Mouse (Mus musculus) thymus, postnatal 0 days (tissue): ENCODE measurements around the gene Ntsr1. TPM values are rescaled to one million over a fixed set of nuclear protein-coding genes. Genes with fewer than 3 reads are reported as not detected.

ENCODE experiments used
- DNase-seq: peaks from one replicate; pipeline ENCODE4 v3.0.0-alpha.2; 2015; ENCODE audit warnings: low spot score
- polyA plus RNA-seq: library from polyadenylated mRNA; unstranded; fragments of >200 nt; fragmentation: Nextera tagmentation; extraction: Ambion mirVana; gene quantifications from 2 replicates; pipeline ENCODE4 v1.2.1, GENCODE M21; 2015

The Ntsr1 gene
- polyA plus RNA-seq, 1 experiment from 2014 or later = 0.04 TPM

DNA sequence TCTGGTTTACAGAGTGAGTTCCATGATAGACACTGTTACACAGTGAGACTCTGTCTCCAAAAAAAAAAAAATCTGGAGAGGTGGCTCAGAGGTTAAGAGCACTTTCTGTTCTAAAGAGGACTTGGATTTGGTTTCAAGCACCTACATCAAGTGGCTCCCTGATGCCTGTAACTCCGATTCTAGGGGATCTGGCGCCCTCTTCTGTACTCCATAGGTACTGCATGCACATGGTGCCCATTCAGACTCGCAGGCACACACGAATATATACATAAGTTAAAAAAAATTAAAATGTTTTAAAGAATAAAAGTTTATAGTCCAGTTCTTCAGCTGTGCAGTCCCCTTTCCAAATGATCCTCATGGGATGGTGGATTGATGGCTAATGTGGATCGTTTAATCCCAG, 60.5 kb downstream of the Ntsr1 start:
- no peak for DNase-seq

DNA sequence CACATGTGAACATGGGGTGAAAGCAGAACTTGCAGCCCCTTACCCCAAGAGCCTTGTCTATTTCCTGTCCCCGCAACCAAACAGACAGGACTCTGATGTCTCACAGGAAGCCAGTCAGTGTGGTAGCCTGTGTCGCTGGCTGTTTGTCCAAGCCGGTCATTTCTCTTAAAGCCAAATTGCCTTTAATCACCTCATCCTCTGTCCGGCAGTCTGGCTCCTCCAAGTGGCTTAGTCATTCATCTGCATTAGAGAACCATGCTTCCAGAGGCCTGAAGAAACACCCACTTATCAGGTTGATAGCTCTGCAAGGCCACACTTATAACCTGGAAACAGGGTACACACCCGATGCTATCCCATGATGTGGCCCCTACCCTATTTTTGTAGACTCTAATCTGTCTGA, 62.4 kb downstream of the Ntsr1 start:
- DNase-seq = no peak

DNA sequence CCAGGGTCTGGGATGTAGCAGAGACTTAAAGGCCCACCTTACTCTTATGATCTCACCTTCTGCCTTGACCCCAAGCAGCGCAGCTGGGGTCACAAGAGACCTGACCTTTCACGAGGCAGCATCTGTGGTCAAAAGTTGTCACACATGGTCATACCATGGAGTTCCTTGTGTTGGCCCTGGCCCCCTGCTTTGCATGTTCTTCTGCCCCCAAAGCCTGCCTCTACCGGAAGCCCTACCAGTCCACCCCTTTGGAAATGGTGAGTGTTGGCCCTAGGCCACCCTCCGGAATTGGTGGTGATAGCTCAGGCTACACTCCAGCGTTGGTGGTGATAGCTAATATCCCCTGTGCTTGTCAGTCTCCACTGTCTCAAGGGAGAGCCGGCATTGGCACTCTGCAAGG, 63.5 kb downstream of the Ntsr1 start:
- no peak for DNase-seq

DNA sequence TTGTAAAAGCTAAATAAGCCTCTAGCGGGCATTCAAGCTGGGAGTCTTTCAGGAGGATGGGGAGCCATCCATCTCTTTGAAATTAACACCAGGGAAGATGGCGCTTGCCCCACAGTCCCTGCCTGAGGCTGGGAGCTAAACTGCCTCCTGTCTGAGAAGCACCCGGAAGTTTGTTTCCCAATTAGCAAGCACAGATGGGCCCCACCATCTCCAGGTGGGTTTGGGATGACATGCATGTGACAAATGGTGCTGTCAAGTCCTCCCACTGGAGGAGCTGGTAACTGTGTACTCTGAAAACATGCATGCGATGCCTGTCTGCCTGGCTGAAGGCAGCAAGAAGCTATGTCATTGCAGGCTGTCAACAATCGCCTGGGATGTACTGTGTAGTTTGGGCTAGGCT, 64.1 kb downstream of the Ntsr1 start:
- no peak for DNase-seq

DNA sequence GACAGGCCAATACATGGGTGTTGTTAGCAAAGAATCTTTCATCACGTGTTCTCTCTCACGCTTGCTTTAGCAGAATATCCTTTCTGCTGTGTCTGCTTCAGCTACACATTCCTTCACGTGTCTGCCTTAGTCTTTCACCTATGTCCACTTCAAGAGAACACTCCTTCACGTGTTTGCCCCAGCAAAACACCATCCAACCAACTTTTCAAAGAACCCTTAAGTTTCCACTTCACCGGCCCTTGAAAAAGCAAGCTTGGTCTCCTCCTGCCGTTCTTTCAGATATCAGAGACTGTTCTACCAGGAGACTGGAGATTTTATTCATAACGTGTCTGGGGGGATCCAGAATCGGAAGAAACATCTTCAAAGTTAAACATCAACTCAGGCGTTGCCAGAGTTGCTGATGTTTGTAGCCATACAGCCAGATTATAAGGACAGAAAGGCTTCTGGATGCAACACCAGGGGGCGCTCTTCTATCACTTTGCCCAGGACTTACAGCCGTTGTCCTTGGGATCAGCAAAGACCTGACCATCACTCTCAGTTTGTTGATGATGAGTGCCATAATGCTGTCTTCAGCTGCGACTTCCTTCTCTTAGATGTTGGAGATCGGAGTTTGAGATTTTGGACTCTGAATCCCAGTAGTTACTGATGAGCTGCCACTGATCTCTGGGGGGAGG, 66.6 kb downstream of the Ntsr1 start:
- DNase-seq = peak; percentile 63

GRCm38 (mm10) chr2:180569028-180569643, 69.4 kb downstream of the Ntsr1 start:
- no peak for DNase-seq

GRCm38 (mm10) chr2:180576482-180576881, 76.7 kb downstream of the Ntsr1 start:
- DNase-seq = no peak

GRCm38 (mm10) chr2:180578686-180579085, 78.9 kb downstream of the Ntsr1 start:
- peak; percentile 78 for DNase-seq

GRCm38 (mm10) chr2:180581002-180581401, 81.2 kb downstream of the Ntsr1 start, which contains the start of gene Mrgbp:
TSS of gene Mrgbp (plus strand) at chr2:180581304.
- DNase-seq = no peak

DNA sequence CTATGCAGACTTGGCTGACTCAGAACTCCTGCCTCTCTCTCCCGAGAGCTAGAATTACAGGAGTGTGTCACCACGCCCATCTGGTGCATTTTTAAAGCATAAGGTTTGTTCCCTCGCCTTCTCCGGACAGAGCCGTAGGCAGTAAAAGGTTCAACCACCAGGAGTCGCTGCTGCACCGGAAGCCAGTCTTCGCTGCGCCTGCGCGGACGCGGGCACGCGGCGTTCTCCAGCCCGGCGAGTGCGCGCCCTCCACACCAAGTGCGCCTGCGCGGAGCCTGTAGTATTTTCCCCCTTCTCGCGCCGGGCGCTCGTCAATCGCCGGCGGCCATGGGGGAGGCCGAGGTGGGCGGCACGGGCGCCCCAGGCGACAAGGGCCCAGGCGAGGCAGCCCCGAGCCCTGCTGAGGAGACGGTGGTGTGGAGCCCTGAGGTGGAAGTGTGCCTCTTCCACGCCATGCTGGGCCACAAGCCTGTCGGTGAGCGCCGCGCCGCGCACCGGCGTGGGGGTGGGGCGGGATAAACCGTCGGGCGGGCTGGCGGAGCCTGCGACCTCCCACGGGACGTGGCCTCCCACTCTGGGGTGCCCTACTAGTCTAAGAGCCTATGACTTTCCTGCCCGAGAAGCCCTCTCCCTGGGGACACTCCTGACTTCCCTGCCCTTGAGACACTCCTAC, 82.8 kb downstream of the Ntsr1 start:
- DNase-seq = peak; percentile 95

DNA sequence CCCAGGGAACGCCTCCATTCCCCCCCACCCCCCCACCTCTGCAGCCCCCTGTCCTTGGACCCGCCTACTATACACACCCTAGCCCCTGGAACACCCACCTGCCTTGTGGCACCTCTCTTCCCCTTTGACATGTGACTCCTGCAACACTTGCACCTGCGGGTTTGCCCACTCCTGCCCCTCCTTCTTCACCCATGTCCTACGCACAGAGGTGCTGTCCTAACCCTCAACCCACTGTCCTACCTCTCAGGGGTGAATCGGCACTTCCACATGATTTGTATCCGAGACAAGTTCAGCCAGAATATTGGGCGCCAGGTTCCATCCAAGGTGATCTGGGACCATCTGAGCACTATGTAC, 83.4 kb downstream of the Ntsr1 start:
- no peak for DNase-seq

DNA sequence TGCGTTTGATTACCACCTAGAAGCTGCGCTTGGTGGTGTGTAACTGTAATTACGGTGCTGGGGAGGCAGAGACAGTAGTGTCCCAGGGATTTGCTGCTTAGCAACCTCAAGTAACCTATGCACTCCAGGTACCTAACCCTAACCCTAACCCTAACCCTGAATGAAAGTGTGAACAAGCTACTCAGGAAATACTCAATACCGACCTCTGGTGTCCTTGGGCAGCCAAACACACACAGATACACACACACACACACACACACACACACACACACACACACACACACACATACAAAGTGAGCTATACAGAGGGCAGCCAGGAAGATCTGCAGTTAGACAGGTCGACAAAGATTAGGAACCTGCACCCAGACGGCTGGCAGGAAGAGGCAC, 89.0 kb downstream of the Ntsr1 start:
- DNase-seq = no peak

- DNase-seq = peak; percentile 90
Observed at GRCm38 (mm10) chr2:180589123-180589831, 89.5 kb downstream of the Ntsr1 start, which contains the start of gene Ogfr. TSS of gene Ogfr (plus strand) at chr2:180589245.

Other genes with a start within 250 kb of the Ntsr1 start
- 928 and 961 TPM in 2 replicates for gene Rps21, start 242.6 kb upstream of the Ntsr1 start, polyA plus RNA-seq
- gene Cables2, start 226.5 kb upstream of the Ntsr1 start, polyA plus RNA-seq = 6.4 and 7.1 TPM in 2 replicates
- gene Rbbp8nl, start 210.1 kb upstream of the Ntsr1 start, polyA plus RNA-seq = 0.05 TPM in 1 of 2 replicates, not detected in the other
- gene Gata5, start 165.3 kb upstream of the Ntsr1 start, polyA plus RNA-seq = not detected in 2 replicates
- 8.1 and 8.9 TPM in 2 replicates for gene Slco4a1, start 43.7 kb upstream of the Ntsr1 start, polyA plus RNA-seq
- 44.8 and 51.1 TPM in 2 replicates for gene Mrgbp, start 81.3 kb downstream of the Ntsr1 start, polyA plus RNA-seq
- 65.6 and 73.1 TPM in 2 replicates for gene Ogfr, start 89.3 kb downstream of the Ntsr1 start, polyA plus RNA-seq
- 1.2 and 1.3 TPM in 2 replicates for gene Col9a3, start 97.8 kb downstream of the Ntsr1 start, polyA plus RNA-seq
- 0.14 TPM in 1 of 2 replicates, not detected in the other for gene Tcfl5, start 142.7 kb downstream of the Ntsr1 start, polyA plus RNA-seq
- 25.6 and 32.2 TPM in 2 replicates for gene Dido1, start 210.0 kb downstream of the Ntsr1 start, polyA plus RNA-seq
- 50.5 and 53.1 TPM in 2 replicates for gene Gid8, start 210.1 kb downstream of the Ntsr1 start, polyA plus RNA-seq
- 2.6 and 3.1 TPM in 2 replicates for gene Slc17a9, start 225.3 kb downstream of the Ntsr1 start, polyA plus RNA-seq